Mouse (Mus musculus) urinary bladder, postnatal 4 days (tissue): ENCODE results near the gene Adad1.

Source experiments
- DNase-seq, 2 experiments: peaks; one replicate each; pipeline ENCODE4 v3.0.0; 2021 to 2022; ENCODE audit warnings: low spot score in 2 of 2

Gene Adad1

DNA sequence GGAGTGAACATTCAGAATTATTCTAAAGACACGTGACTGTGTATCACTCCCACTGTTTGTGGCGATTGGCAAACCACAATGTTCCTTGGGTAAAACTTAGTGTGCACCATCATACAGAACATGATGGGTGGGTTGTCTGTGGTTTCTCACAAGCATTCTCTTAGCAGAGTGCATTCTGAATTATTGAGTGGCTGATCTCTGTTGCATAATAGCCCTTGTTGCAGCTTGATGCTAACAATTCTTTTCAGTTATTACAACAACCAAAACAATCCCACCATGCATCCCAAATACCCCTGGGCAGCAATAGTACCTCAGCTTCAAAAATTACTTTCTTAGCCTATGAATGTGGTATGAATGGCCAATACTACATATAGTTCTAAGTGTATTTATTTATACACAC, 106.0 kb downstream of the Adad1 start:
- DNase-seq = no peak
